ENCODE assay signal across 13 mouse cellular contexts in the genomic region with DNA sequence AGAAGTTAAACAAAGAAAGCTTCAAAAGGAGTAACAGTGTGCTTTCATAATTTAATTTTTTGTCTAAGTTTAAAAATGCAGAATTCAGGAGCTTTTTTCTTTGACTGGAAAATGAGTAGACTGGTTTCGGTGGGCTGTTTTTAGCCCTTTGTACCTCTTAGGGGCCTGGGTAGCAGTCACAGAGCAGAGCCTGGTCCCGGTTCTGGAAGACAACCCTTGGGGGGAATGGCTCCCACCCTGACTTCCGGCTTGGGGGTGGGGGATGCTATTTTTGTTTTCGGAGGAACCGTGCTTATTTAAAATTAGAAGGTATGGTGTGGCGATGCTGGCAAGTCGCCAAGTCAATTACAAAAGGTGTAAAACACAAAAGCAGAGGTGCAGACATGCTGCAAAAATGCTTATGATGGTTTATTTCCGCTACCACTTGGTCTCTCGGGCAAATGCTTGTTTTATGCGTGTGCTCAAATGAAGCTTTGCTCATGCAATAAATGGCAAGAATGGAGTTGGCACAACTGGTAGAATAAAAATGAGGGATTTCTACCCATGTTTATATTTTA. TPM values are rescaled to one million over a fixed set of nuclear protein-coding genes. Genes with fewer than 3 reads are reported as not detected.
DNase-seq lines count a peak whose midpoint lies in the region; ATAC-seq lines count a peak whose summit lies in the region.
"Had no signal": no experiment of that assay in that cellular context is flagged by ENCODE, and none has a peak within 500 bp of the region (broad histone marks: within the 10 kb centered on the region; RNA-seq: fewer than 3 reads in every experiment).

No protein-coding gene starts in this region.

- H3K9ac ChIP-seq in forebrain, embryonic 12.5 days, result no peak overlapping the region
- no peak overlapping the region for H3K9ac ChIP-seq in hindbrain, embryonic 14.5 days
- H3K9ac ChIP-seq in hindbrain, embryonic 11.5 days (ENCODE audit: low read depth, low read length), result no peak overlapping the region
- H3K9ac ChIP-seq in neural tube, embryonic 15.5 days (replicated peaks), result no peak overlapping the region
- H3K9ac ChIP-seq: stomach, embryonic 15.5 days had no signal

- peak overlapping the region; percentile 62 for H3K27ac ChIP-seq in forebrain, embryonic 12.5 days
- no peak overlapping the region for H3K27ac ChIP-seq in forebrain, embryonic 10.5 days
- peak overlapping the region; percentile 51 for H3K27ac ChIP-seq in hindbrain, embryonic 14.5 days
- no peak overlapping the region for H3K27ac ChIP-seq in hindbrain, embryonic 11.5 days (ENCODE audit: low read depth, low read length)
- H3K27ac ChIP-seq in neural tube, embryonic 15.5 days (replicated peaks), result peak overlapping the region; percentile 79
- H3K27ac ChIP-seq: stomach, embryonic 15.5 days had no signal

- no peaks in the 10 kb centered on the region for H3K9me3 ChIP-seq in forebrain, embryonic 12.5 days
- H3K9me3 ChIP-seq in forebrain, embryonic 10.5 days, result no peaks in the 10 kb centered on the region
- H3K9me3 ChIP-seq in hindbrain, embryonic 14.5 days (ENCODE audit: control insufficient read depth, low read length), result no peaks in the 10 kb centered on the region
- no peaks in the 10 kb centered on the region for H3K9me3 ChIP-seq in hindbrain, embryonic 11.5 days (ENCODE audit: control insufficient read depth, low read length)
- no peaks in the 10 kb centered on the region for H3K9me3 ChIP-seq in neural tube, embryonic 15.5 days (replicated peaks)
- H3K9me3 ChIP-seq: megakaryocyte, embryonic 14.5 days; stomach, embryonic 15.5 days had no signal

- H3K36me3 ChIP-seq in forebrain, embryonic 12.5 days (replicated peaks), result no peaks in the 10 kb centered on the region
- H3K36me3 ChIP-seq in forebrain, embryonic 10.5 days (replicated peaks), result no peaks in the 10 kb centered on the region
- no peaks in the 10 kb centered on the region for H3K36me3 ChIP-seq in hindbrain, embryonic 14.5 days (replicated peaks; ENCODE audit: control insufficient read depth, insufficient read depth)
- no peaks in the 10 kb centered on the region for H3K36me3 ChIP-seq in hindbrain, embryonic 11.5 days (ENCODE audit: control insufficient read depth, insufficient read depth, low read length)
- no peaks in the 10 kb centered on the region; the same call in 1 of the 2 replicates for H3K36me3 ChIP-seq in neural tube, embryonic 15.5 days
- H3K36me3 ChIP-seq: stomach, embryonic 15.5 days had no signal

- 0 out of 2 replicates have a peak overlapping the region, but pooled peaks have one; percentile 6 for H3K4me2 ChIP-seq in forebrain, embryonic 12.5 days
- H3K4me2 ChIP-seq in hindbrain, embryonic 14.5 days (replicated peaks), result peak overlapping the region; percentile 16; the same call in 1 of the 2 replicates
- H3K4me2 ChIP-seq in hindbrain, embryonic 11.5 days (replicated peaks; ENCODE audit: low read depth, low read length), result no peak overlapping the region
- H3K4me2 ChIP-seq in neural tube, embryonic 15.5 days, result peak overlapping the region; percentile 48
- H3K4me2 ChIP-seq: stomach, embryonic 15.5 days had no signal

- no peaks in the 10 kb centered on the region for H3K27me3 ChIP-seq in forebrain, embryonic 12.5 days
- no peaks in the 10 kb centered on the region for H3K27me3 ChIP-seq in forebrain, embryonic 10.5 days (ENCODE audit: poor library complexity, severe bottlenecking)
- H3K27me3 ChIP-seq in hindbrain, embryonic 14.5 days (ENCODE audit: control insufficient read depth, insufficient read depth, low read length), result no peaks in the 10 kb centered on the region
- H3K27me3 ChIP-seq in hindbrain, embryonic 11.5 days (ENCODE audit: control insufficient read depth, insufficient read depth, low read length), result no peaks in the 10 kb centered on the region
- no peaks in the 10 kb centered on the region for H3K27me3 ChIP-seq in neural tube, embryonic 15.5 days (replicated peaks)
- H3K27me3 ChIP-seq: stomach, embryonic 15.5 days had no signal

- 66% methylated on average over 10 of the region's 10 CpGs for WGBS in forebrain, embryonic 12.5 days
- 88% methylated on average over 10 of the region's 10 CpGs for WGBS in forebrain, embryonic 10.5 days
- WGBS in hindbrain, embryonic 14.5 days, result 56% methylated on average over 10 of the region's 10 CpGs
- WGBS in hindbrain, embryonic 11.5 days, result 87% methylated on average over 10 of the region's 10 CpGs
- 40% methylated on average over 10 of the region's 10 CpGs for WGBS in neural tube, embryonic 15.5 days

- H3K4me1 ChIP-seq in forebrain, embryonic 12.5 days, result peaks cover 13% of the 10 kb centered on the region
- H3K4me1 ChIP-seq in forebrain, embryonic 10.5 days, result peaks cover 13% of the 10 kb centered on the region
- H3K4me1 ChIP-seq in hindbrain, embryonic 14.5 days (replicated peaks; ENCODE audit: control insufficient read depth, insufficient read depth, low read length), result peaks cover 14% of the 10 kb centered on the region
- no peaks in the 10 kb centered on the region for H3K4me1 ChIP-seq in hindbrain, embryonic 11.5 days (replicated peaks; ENCODE audit: control insufficient read depth, insufficient read depth, low read length)
- H3K4me1 ChIP-seq in neural tube, embryonic 15.5 days, result peaks cover 13% of the 10 kb centered on the region
- H3K4me1 ChIP-seq: stomach, embryonic 15.5 days had no signal

- ATAC-seq in forebrain, embryonic 12.5 days (ENCODE audit: low FRiP score), result no peak
- ATAC-seq in hindbrain, embryonic 14.5 days (ENCODE audit: low FRiP score), result no peak
- ATAC-seq in hindbrain, embryonic 11.5 days (ENCODE audit: low FRiP score), result no peak
- peak; percentile 54 for ATAC-seq in neural tube, embryonic 15.5 days (ENCODE audit: low FRiP score)
- ATAC-seq: activated CD4-positive, CD25-positive, alpha-beta regulatory T cell, adult 4 months had no signal

- H3K4me3 ChIP-seq in forebrain, embryonic 12.5 days (replicated peaks), result no peak overlapping the region
- H3K4me3 ChIP-seq in forebrain, embryonic 10.5 days, result no peak overlapping the region
- no peak overlapping the region for H3K4me3 ChIP-seq in hindbrain, embryonic 14.5 days (replicated peaks; ENCODE audit: low read length)
- no peak overlapping the region for H3K4me3 ChIP-seq in hindbrain, embryonic 11.5 days (ENCODE audit: low read depth, low read length)
- peak overlapping the region; percentile 15; the same call in 1 of the 2 replicates for H3K4me3 ChIP-seq in neural tube, embryonic 15.5 days (replicated peaks)
- H3K4me3 ChIP-seq: megakaryocyte, embryonic 14.5 days; stomach, embryonic 15.5 days had no signal

- no peak for DNase-seq in forebrain, embryonic 10.5 days (ENCODE audit: extremely low spot score, low spot score)
- no peak for DNase-seq in hindbrain, embryonic 14.5 days (ENCODE audit: low spot score)
- DNase-seq in hindbrain, embryonic 11.5 days (ENCODE audit: low spot score), result no peak
- peak; percentile 35 for DNase-seq in right cerebral cortex, postnatal 4 days
- no peak for DNase-seq in right cerebral cortex, postnatal 25 days
- no peak for DNase-seq in lung, adult 18-20 months
- DNase-seq: cerebellum, adult 2 months; thymus, postnatal 4 days had no signal

RNA-seq across cellular contexts. Expression of a gene that starts 34.5 kb away (rescaled TPM):
- polyA plus RNA-seq in forebrain, embryonic 12.5 days (2016; fragmentation: Nextera tagmentation; extraction: Ambion mirVana), result 33.3 and 34.1 TPM in 2 replicates
- polyA plus RNA-seq in forebrain, embryonic 10.5 days (2016; fragmentation: Nextera tagmentation; extraction: Ambion mirVana), result 12.6 and 13.1 TPM in 2 replicates
- polyA plus RNA-seq in hindbrain, embryonic 14.5 days (2014; fragmentation: Nextera tagmentation; extraction: Ambion mirVana), result 25.7 and 27.8 TPM in 2 replicates
- 22.2 and 24.4 TPM in 2 replicates for polyA plus RNA-seq in hindbrain, embryonic 11.5 days (2014; fragmentation: Nextera tagmentation; extraction: Ambion mirVana)
- 29.3 and 30.1 TPM in 2 replicates for polyA plus RNA-seq in neural tube, embryonic 15.5 days (2015; fragmentation: Nextera tagmentation; extraction: Ambion mirVana)

Comparison
In these comparisons a context has a peak if more than half of its experiments do, and no peak if none do; other contexts are left out.
1. H3K27ac ChIP-seq: peak in forebrain, embryonic 12.5 days (single experiment), hindbrain, embryonic 14.5 days (single experiment) and neural tube, embryonic 15.5 days (single experiment); none in forebrain, embryonic 10.5 days (single experiment) and hindbrain, embryonic 11.5 days (single experiment).